Mouse (Mus musculus) inflammation-experienced regulatory T-cells, adult 6 months (primary cell): Measurements from ENCODE around the gene Aaas. TPM values are rescaled to one million over a fixed set of nuclear protein-coding genes. Genes with fewer than 3 reads are reported as not detected.

ENCODE experiments used
- ATAC-seq: one replicate; pipeline ENCODE4 v1.8.0; 2017
- polyA plus RNA-seq, 3 experiments: library from polyadenylated mRNA; unstranded; fragments of 100-300 nt; shearing (Covaris generic); gene quantifications; one replicate each; pipeline ENCODE4 v1.2.1; 2017

Gene Aaas
- polyA plus RNA-seq: 10 to 100 TPM; 39.8 to 53.2 (median 43.1) TPM

GRCm38 (mm10) chr15:102350138-102350941, at the start of gene Aaas:
Aaas (minus strand) TSS chr15:102350771.
- ATAC-seq: peak; percentile 98

GRCm38 (mm10) chr15:102399229-102400221, 49.0 kb upstream of the Aaas start:
- peak; percentile 77 for ATAC-seq

- no peak for ATAC-seq
Measured at GRCm38 (mm10) chr15:102398629-102399028, 48.1 kb upstream of the Aaas start.

GRCm38 (mm10) chr15:102395061-102395460, 44.5 kb upstream of the Aaas start:
- ATAC-seq: no peak

GRCm38 (mm10) chr15:102393584-102394014, 43.0 kb upstream of the Aaas start:
- peak; percentile 43 for ATAC-seq

- no peak for ATAC-seq
Measured at GRCm38 (mm10) chr15:102392520-102392919, 41.9 kb upstream of the Aaas start.

GRCm38 (mm10) chr15:102388942-102389341, 38.4 kb upstream of the Aaas start:
- ATAC-seq: no peak

GRCm38 (mm10) chr15:102386640-102387039, 36.1 kb upstream of the Aaas start:
- ATAC-seq: no peak

- ATAC-seq: no peak
Measured at GRCm38 (mm10) chr15:102383671-102384070, 33.1 kb upstream of the Aaas start.

GRCm38 (mm10) chr15:102381575-102381974, 31.0 kb upstream of the Aaas start:
- peak; percentile 55 for ATAC-seq

- ATAC-seq: peak; percentile 49
Measured at GRCm38 (mm10) chr15:102377810-102378262, 27.3 kb upstream of the Aaas start.

GRCm38 (mm10) chr15:102377163-102377543, 26.6 kb upstream of the Aaas start:
- ATAC-seq: peak; percentile 55

GRCm38 (mm10) chr15:102376453-102377162, 26.0 kb upstream of the Aaas start:
- peak; percentile 53 for ATAC-seq

GRCm38 (mm10) chr15:102370727-102371126, 20.2 kb upstream of the Aaas start:
- ATAC-seq: no peak

- ATAC-seq: no peak
Measured at GRCm38 (mm10) chr15:102369972-102370371, 19.4 kb upstream of the Aaas start.

GRCm38 (mm10) chr15:102366733-102367344, 16.3 kb upstream of the Aaas start, which contains the start of gene Sp7:
Sp7 (minus strand) TSS chr15:102367182.
- no peak for ATAC-seq

GRCm38 (mm10) chr15:102366238-102366637, 15.7 kb upstream of the Aaas start:
- no peak for ATAC-seq

- ATAC-seq: no peak
Measured at GRCm38 (mm10) chr15:102364678-102365077, 14.1 kb upstream of the Aaas start.

GRCm38 (mm10) chr15:102362648-102363047, 12.1 kb upstream of the Aaas start:
- ATAC-seq: no peak

GRCm38 (mm10) chr15:102358834-102359233, 8.3 kb upstream of the Aaas start:
- ATAC-seq: no peak

- ATAC-seq: no peak
Measured at GRCm38 (mm10) chr15:102358126-102358525, 7.6 kb upstream of the Aaas start.
